Mouse (Mus musculus) heart, embryonic 16.5 days (tissue): ENCODE results near the gene Agfg1. TPM values are rescaled to one million over a fixed set of nuclear protein-coding genes. Genes with fewer than 3 reads are reported as not detected.
A peak's percentile ranks its signal among the peaks of the same experiment; 100 is the strongest.

ENCODE experiments used
- ATAC-seq: fragments of 200-750 bp; cut with Nextera tagmentation; replicated peaks from 2 replicates; pipeline ENCODE4 v1.8.0; 2017; ENCODE audit warnings: moderate number of reproducible peaks; ENCODE audit not compliant: insufficient read depth, low FRiP score; ENCODE audit errors: extremely low read depth
- H3K27ac ChIP-seq: fragments of 300-500 bp; sonication (generic); 2 replicates; pipeline ENCODE4 v1.5.1; 2014; ENCODE audit warnings: mild to moderate bottlenecking, low read length, control low read depth, moderate library complexity
- H3K27me3 ChIP-seq: fragments of 300-500 bp; sonication (generic); 2 replicates; pipeline ENCODE4 v1.6.1; 2014; ENCODE audit warnings: low read length, mixed read lengths; ENCODE audit not compliant: control insufficient read depth, insufficient read depth
- H3K36me3 ChIP-seq: fragments of 300-500 bp; sonication (generic); 2 replicates; pipeline ENCODE4 v1.6.1; 2014; ENCODE audit not compliant: control insufficient read depth, insufficient read depth
- H3K4me1 ChIP-seq: fragments of 300-500 bp; sonication (generic); 2 replicates; pipeline ENCODE4 v1.6.1; 2014; ENCODE audit warnings: low read length, mixed read lengths; ENCODE audit not compliant: control insufficient read depth, insufficient read depth
- H3K4me2 ChIP-seq: fragments of 300-500 bp; sonication (generic); 2 replicates; pipeline ENCODE4 v1.6.1; 2014; ENCODE audit warnings: low read depth, mild to moderate bottlenecking, control low read depth, low read length
- H3K4me3 ChIP-seq: fragments of 300-500 bp; sonication (generic); 2 replicates; pipeline ENCODE4 v1.5.1; 2014; ENCODE audit warnings: mild to moderate bottlenecking, control low read depth, low read length
- H3K9ac ChIP-seq: fragments of 300-500 bp; sonication (generic); 2 replicates; pipeline ENCODE4 v1.6.1; 2014; ENCODE audit warnings: low read length, control low read depth
- H3K9me3 ChIP-seq: fragments of 300-500 bp; sonication (generic); replicated peaks from 2 replicates; pipeline ENCODE4 v1.6.1; 2016; ENCODE audit warnings: low read length; ENCODE audit not compliant: control insufficient read depth
- WGBS: fragments of 180-500 bp; shearing (Covaris S2); extraction: QIAGEN DNeasy Blood & Tissue Kit; methylation state at CpG from one replicate; pipeline ENCODE4 v1.1.7; 2014; 5-methylcytosine and 5-hydroxymethylcytosine counted together
- polyA plus RNA-seq: library from polyadenylated mRNA; unstranded; fragments of >200 nt; fragmentation: Nextera tagmentation; extraction: Ambion mirVana; gene quantifications from 2 replicates; pipeline ENCODE4 v1.2.1, GENCODE M21; 2015

Gene Agfg1
- polyA plus RNA-seq: 30.0 and 30.4 TPM in 2 replicates

GRCm38 (mm10) chr1:82839296-82839613 lies at the start of gene Agfg1:
Gene Agfg1, plus strand, starts transcription at chr1:82839483.
- Histone ChIP-seq H3K4me1 (peaks cover 25% of the 10 kb centered on the region), H3K4me2 (peak within 1 kb of the TSS; percentile 91), H3K27me3 (no peaks in the 10 kb centered on the region), H3K4me3 (peak within 1 kb of the TSS; percentile 99), H3K27ac (peak within 1 kb of the TSS; percentile 85), H3K36me3 (no peaks in the 10 kb centered on the region), H3K9ac (peak within 1 kb of the TSS; percentile 91), H3K9me3 (no peaks in the 10 kb centered on the region)
- 2% methylated on average over 34 of the region's 34 CpGs for whole genome bisulfite sequencing
- peak; percentile 77 for ATAC-seq

GRCm38 (mm10) chr1:82791105-82791504 lies 48.2 kb upstream of the Agfg1 start:
- no peaks in the 10 kb centered on the region for H3K27me3 ChIP-seq
- H3K9me3 ChIP-seq: 0 out of 2 replicates have a peak, but pooled peaks cover 2% of the 10 kb centered on the region
- no peaks in the 10 kb centered on the region for H3K36me3 ChIP-seq
- H3K4me1 ChIP-seq: peaks cover 6% of the 10 kb centered on the region
- H3K4me3 ChIP-seq: no peak overlapping the region
- 68% methylated on average over 11 of the region's 11 CpGs for WGBS
- no peak for ATAC-seq
- H3K4me2 ChIP-seq: no peak overlapping the region
- H3K9ac ChIP-seq: no peak overlapping the region
- H3K27ac ChIP-seq: no peak overlapping the region

GRCm38 (mm10) chr1:82792238-82792637 lies 47.0 kb upstream of the Agfg1 start:
- no peaks in the 10 kb centered on the region for H3K36me3 ChIP-seq
- WGBS: 94% methylated on average over 6 of the region's 6 CpGs

GRCm38 (mm10) chr1:82793110-82793509 lies 46.2 kb upstream of the Agfg1 start:
- H3K36me3 ChIP-seq: no peaks in the 10 kb centered on the region
- 77% methylated on average over 3 of the region's 3 CpGs for WGBS
- no peaks in the 10 kb centered on the region for H3K27me3 ChIP-seq
- H3K4me1 ChIP-seq: no peaks in the 10 kb centered on the region; the same call in 1 of the 2 replicates
- ATAC-seq: no peak
- H3K4me2 ChIP-seq: no peak overlapping the region
- no peak overlapping the region for H3K4me3 ChIP-seq
- no peak overlapping the region for H3K9ac ChIP-seq
- H3K9me3 ChIP-seq: 0 out of 2 replicates have a peak, but pooled peaks cover 2% of the 10 kb centered on the region
- H3K27ac ChIP-seq: no peak overlapping the region

More at GRCm38 (mm10) chr1:82792238-82792637, 47.0 kb upstream of the Agfg1 start:
- Histone ChIP-seq H3K27me3 (no peaks in the 10 kb centered on the region), H3K4me2 (no peak overlapping the region), H3K9ac (no peak overlapping the region), H3K9me3 (0 out of 2 replicates have a peak, but pooled peaks cover 2% of the 10 kb centered on the region), H3K4me1 (peaks cover 6% of the 10 kb centered on the region), H3K27ac (no peak overlapping the region), H3K4me3 (no peak overlapping the region)
- ATAC-seq: no peak

GRCm38 (mm10) chr1:82793986-82794385 lies 45.3 kb upstream of the Agfg1 start:
- no peak overlapping the region for H3K4me3 ChIP-seq
- H3K9ac ChIP-seq: no peak overlapping the region
- H3K27me3 ChIP-seq: no peaks in the 10 kb centered on the region
- no peak overlapping the region for H3K27ac ChIP-seq
- no peak for ATAC-seq
- H3K4me1 ChIP-seq: no peaks in the 10 kb centered on the region; the same call in 1 of the 2 replicates
- H3K36me3 ChIP-seq: no peaks in the 10 kb centered on the region
- H3K9me3 ChIP-seq: 0 out of 2 replicates have a peak, but pooled peaks cover 2% of the 10 kb centered on the region
- WGBS: 66% methylated on average over 4 of the region's 4 CpGs
- H3K4me2 ChIP-seq: no peak overlapping the region

GRCm38 (mm10) chr1:82795211-82795610 lies 44.1 kb upstream of the Agfg1 start:
- no peak overlapping the region for H3K4me2 ChIP-seq
- ATAC-seq: no peak
- H3K9ac ChIP-seq: no peak overlapping the region
- no peak overlapping the region for H3K4me3 ChIP-seq
- peak overlapping the region; percentile 46 for H3K27ac ChIP-seq
- H3K27me3 ChIP-seq: no peaks in the 10 kb centered on the region
- WGBS: 73% methylated on average over 2 of the region's 2 CpGs
- H3K4me1 ChIP-seq: no peaks in the 10 kb centered on the region; the same call in 1 of the 2 replicates
- no peaks in the 10 kb centered on the region for H3K9me3 ChIP-seq
- no peaks in the 10 kb centered on the region for H3K36me3 ChIP-seq

- Histone ChIP-seq H3K4me3 (no peak overlapping the region), H3K4me2 (no peak overlapping the region), H3K9me3 (no peaks in the 10 kb centered on the region), H3K36me3 (no peaks in the 10 kb centered on the region), H3K9ac (no peak overlapping the region), H3K27ac (peak overlapping the region; percentile 46), H3K4me1 (no peaks in the 10 kb centered on the region; the same call in 1 of the 2 replicates), H3K27me3 (no peaks in the 10 kb centered on the region)
- ATAC-seq: peak; percentile 51; the same call in 1 of the 2 replicates
- 48% methylated on average over 18 of the region's 18 CpGs for WGBS
Observed at GRCm38 (mm10) chr1:82795702-82796443, 43.4 kb upstream of the Agfg1 start.

GRCm38 (mm10) chr1:82797088-82797487 lies 42.2 kb upstream of the Agfg1 start:
- 86% methylated on average over 4 of the region's 4 CpGs for WGBS
- H3K36me3 ChIP-seq: no peaks in the 10 kb centered on the region
- no peak for ATAC-seq
- H3K4me1 ChIP-seq: peaks cover 3% of the 10 kb centered on the region
- no peak overlapping the region for H3K4me3 ChIP-seq
- no peak overlapping the region for H3K27ac ChIP-seq
- H3K4me2 ChIP-seq: no peak overlapping the region
- H3K9me3 ChIP-seq: no peaks in the 10 kb centered on the region
- no peak overlapping the region for H3K9ac ChIP-seq
- no peaks in the 10 kb centered on the region for H3K27me3 ChIP-seq

- H3K9ac ChIP-seq: no peak overlapping the region
- H3K4me2 ChIP-seq: no peak overlapping the region
- no peaks in the 10 kb centered on the region for H3K27me3 ChIP-seq
- ATAC-seq: no peak
- H3K36me3 ChIP-seq: no peaks in the 10 kb centered on the region
- peaks cover 3% of the 10 kb centered on the region for H3K4me1 ChIP-seq
- 60% methylated on average over 5 of the region's 5 CpGs for WGBS
- H3K9me3 ChIP-seq: no peaks in the 10 kb centered on the region
- H3K4me3 ChIP-seq: no peak overlapping the region
- no peak overlapping the region for H3K27ac ChIP-seq
Observed at GRCm38 (mm10) chr1:82798304-82798703, 41.0 kb upstream of the Agfg1 start.
